Mouse (Mus musculus) erythroblast, adult 5-6 weeks (primary cell): ENCODE data around the gene 2900026A02Rik. TPM values are rescaled to one million over a fixed set of nuclear protein-coding genes. Genes with fewer than 3 reads are reported as not detected.

Experiments
- ATAC-seq: replicated peaks from 2 replicates; pipeline ENCODE4 v1.8.0; 2016; ENCODE audit warnings: moderate number of reproducible peaks, mild to moderate bottlenecking, moderate TSS enrichment, inconsistent platforms; ENCODE audit not compliant: poor library complexity, low FRiP score, severe bottlenecking
- total RNA-seq, 2 experiments: library from RNA; stranded (forward) in 1 of 2; stranded (reverse) in 1 of 2; fragments of 150-400 nt in 1 of 2; fragments of 200-764, 138-1000 nt in 1 of 2; gene quantifications; 2 replicates each; pipeline versions ENCODE4 v1.2.3 to v1.2.4; 2015 to 2017; ENCODE audit warnings: low replicate concordance in 2 of 2

The 2900026A02Rik gene
- total RNA-seq, 2 experiments from 2014 or later = 0.85 to 1.2 TPM

GRCm38 (mm10) chr5:113082356-113083168 is 138.5 kb downstream of the 2900026A02Rik start:
- ATAC-seq = no peak

- ATAC-seq = no peak
Measured at GRCm38 (mm10) chr5:113081439-113081838, 139.6 kb downstream of the 2900026A02Rik start, which contains the start of gene Crybb3. Crybb3 (minus strand) TSS chr5:113081584.

GRCm38 (mm10) chr5:113081020-113081419 is 140.0 kb downstream of the 2900026A02Rik start:
- ATAC-seq = no peak

- ATAC-seq = no peak
Measured at GRCm38 (mm10) chr5:113079783-113080182, 141.3 kb downstream of the 2900026A02Rik start.

GRCm38 (mm10) chr5:113078686-113079085 is 142.3 kb downstream of the 2900026A02Rik start:
- 0 out of 2 replicates have a peak, but pooled peaks have one; percentile 39 for ATAC-seq

- ATAC-seq = no peak
Measured at GRCm38 (mm10) chr5:113070017-113070416, 151.0 kb downstream of the 2900026A02Rik start, which contains the start of gene Crybb2. Crybb2 (minus strand) TSS chr5:113070117.

- ATAC-seq = no peak
Measured at GRCm38 (mm10) chr5:113054308-113054707, 166.7 kb downstream of the 2900026A02Rik start.

GRCm38 (mm10) chr5:113050581-113051185 is 170.4 kb downstream of the 2900026A02Rik start:
- ATAC-seq = no peak

GRCm38 (mm10) chr5:113049876-113050275 is 171.2 kb downstream of the 2900026A02Rik start:
- no peak for ATAC-seq

GRCm38 (mm10) chr5:113045511-113046273 is 175.3 kb downstream of the 2900026A02Rik start:
- no peak for ATAC-seq

GRCm38 (mm10) chr5:113043531-113043930 is 177.5 kb downstream of the 2900026A02Rik start:
- no peak for ATAC-seq

GRCm38 (mm10) chr5:113041567-113042071 is 179.4 kb downstream of the 2900026A02Rik start:
- ATAC-seq = no peak

- ATAC-seq = no peak
Measured at GRCm38 (mm10) chr5:113040776-113041175, 180.3 kb downstream of the 2900026A02Rik start.

- no peak for ATAC-seq
Measured at GRCm38 (mm10) chr5:113038601-113039000, 182.4 kb downstream of the 2900026A02Rik start.

Other genes with a start within 250 kb of the 2900026A02Rik start
- gene Grk3, start 205.4 kb downstream of the 2900026A02Rik start, total RNA-seq (2015; ENCODE audit: low replicate concordance) = 2.7 and 8.8 TPM in 2 replicates
- gene Grk3, start 205.4 kb downstream of the 2900026A02Rik start, total RNA-seq (2017; ENCODE audit: low replicate concordance) = 3.6 and 9.9 TPM in 2 replicates
- gene Crybb2, start 151.1 kb downstream of the 2900026A02Rik start, total RNA-seq (2015; ENCODE audit: low replicate concordance) = not detected in 2 replicates
- gene Crybb2, start 151.1 kb downstream of the 2900026A02Rik start, total RNA-seq (2017; ENCODE audit: low replicate concordance) = not detected in 2 replicates
- gene Crybb3, start 139.7 kb downstream of the 2900026A02Rik start, total RNA-seq (2015; ENCODE audit: low replicate concordance) = not detected in 2 replicates
- not detected in 2 replicates for gene Crybb3, start 139.7 kb downstream of the 2900026A02Rik start, total RNA-seq (2017; ENCODE audit: low replicate concordance)
- not detected in 2 replicates for gene Tmem211, start 5.7 kb upstream of the 2900026A02Rik start, total RNA-seq (2015; ENCODE audit: low replicate concordance)
- not detected in 2 replicates for gene Tmem211, start 5.7 kb upstream of the 2900026A02Rik start, total RNA-seq (2017; ENCODE audit: low replicate concordance)
- gene Sgsm1, start 89.5 kb upstream of the 2900026A02Rik start, total RNA-seq (2015; ENCODE audit: low replicate concordance) = not detected in 2 replicates
- not detected in 2 replicates for gene Sgsm1, start 89.5 kb upstream of the 2900026A02Rik start, total RNA-seq (2017; ENCODE audit: low replicate concordance)
- not detected in 2 replicates for gene Aym1, start 136.1 kb upstream of the 2900026A02Rik start, total RNA-seq (2015; ENCODE audit: low replicate concordance)
- not detected in 2 replicates for gene Aym1, start 136.1 kb upstream of the 2900026A02Rik start, total RNA-seq (2017; ENCODE audit: low replicate concordance)